Mouse (Mus musculus): ENCODE results near the gene Gm9732. TPM values are rescaled to one million over a fixed set of nuclear protein-coding genes. Genes with fewer than 3 reads are reported as not detected.
"Not testable (repeated sequence)": the region's sequence is repeated elsewhere in the genome, so short reads cannot be mapped to it uniquely, and the experiment has no call there.

Gm9732 gene
- not detected in 2 replicates for polyA plus RNA-seq (2014; fragmentation: Nextera tagmentation; extraction: Ambion mirVana)

DNA sequence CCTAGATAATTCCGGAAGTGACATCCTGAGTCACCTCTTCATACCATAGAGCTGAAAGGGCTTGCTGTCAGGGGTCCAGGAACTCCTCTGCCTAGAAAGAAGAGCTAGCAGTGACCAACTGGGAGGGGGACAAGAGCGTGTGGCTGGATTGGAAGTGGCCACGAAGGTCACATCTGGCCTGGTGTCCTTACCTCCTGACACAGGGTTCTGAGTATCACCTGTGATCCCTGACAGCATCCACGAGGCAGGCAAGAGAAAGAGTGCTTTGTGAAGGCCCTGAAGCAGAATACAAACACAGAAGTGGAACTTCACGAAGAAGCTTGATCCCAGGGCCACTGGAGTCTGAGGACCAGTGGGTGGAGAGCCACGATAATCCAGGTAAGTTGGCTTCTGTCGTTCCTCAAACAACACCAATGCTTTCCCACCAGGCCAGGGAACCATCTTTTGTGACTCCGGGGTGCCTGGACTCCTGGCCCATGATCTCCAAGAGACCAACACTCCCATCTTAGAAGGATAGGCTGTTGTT lies at the start of gene Gm9732:
Gm9732 (plus strand) TSS at position 51 of the 526 bp plus-strand sequence.
- not testable (repeated sequence) for ATAC-seq (ENCODE audit: insufficient number of reproducible peaks, insufficient read depth, low FRiP score, low read depth); H3K9me3 ChIP-seq (ENCODE audit: control insufficient read depth, low read depth, low read length); H3K9ac ChIP-seq (replicated peaks; ENCODE audit: low read depth, low read length); H3K36me3 ChIP-seq (ENCODE audit: control insufficient read depth, insufficient read depth, low read length); H3K4me3 ChIP-seq (ENCODE audit: low read depth, low read length); H3K27ac ChIP-seq (ENCODE audit: low read length); H3K27me3 ChIP-seq (ENCODE audit: control insufficient read depth, insufficient read depth, low read length); H3K4me1 ChIP-seq (ENCODE audit: control insufficient read depth, insufficient read depth, low read length); H3K4me2 ChIP-seq (replicated peaks; ENCODE audit: low read depth, low read length)
- 84% methylated on average over 8 of the region's 8 CpGs for WGBS

DNA sequence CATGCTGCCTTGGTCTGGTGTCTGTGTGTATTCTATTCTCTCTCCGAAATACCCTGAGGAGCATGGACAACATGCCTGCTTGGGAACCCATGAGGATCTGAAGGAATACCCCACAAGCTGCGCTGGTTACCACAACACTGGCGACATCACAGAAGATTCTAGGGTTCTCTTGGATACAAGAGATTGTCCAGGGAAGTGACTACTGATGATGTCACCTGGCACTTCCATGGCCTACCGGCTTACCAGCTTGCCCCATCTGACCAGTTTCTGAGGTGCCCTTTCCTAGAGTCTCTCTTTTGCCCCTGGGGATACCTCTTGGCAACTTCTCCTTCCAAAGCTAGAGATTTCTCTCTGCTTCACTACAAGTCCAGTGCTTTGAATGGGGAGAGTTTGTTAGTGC lies 39.6 kb upstream of the Gm9732 start, which contains the start of gene Gm8122:
Gm8122 (minus strand) TSS at position 101 of the 400 bp plus-strand sequence.
- H3K4me1 ChIP-seq (ENCODE audit: control insufficient read depth, insufficient read depth, low read length); H3K27me3 ChIP-seq (ENCODE audit: control insufficient read depth, insufficient read depth, low read length); H3K4me2 ChIP-seq (replicated peaks; ENCODE audit: low read depth, low read length); H3K36me3 ChIP-seq (ENCODE audit: control insufficient read depth, insufficient read depth, low read length); H3K9ac ChIP-seq (replicated peaks; ENCODE audit: low read depth, low read length); ATAC-seq (ENCODE audit: insufficient number of reproducible peaks, insufficient read depth, low FRiP score, low read depth); H3K27ac ChIP-seq (ENCODE audit: low read length); H3K4me3 ChIP-seq (ENCODE audit: low read depth, low read length); H3K9me3 ChIP-seq (ENCODE audit: control insufficient read depth, low read depth, low read length): not testable (repeated sequence)
- WGBS = 94% methylated on average over 3 of the region's 4 CpGs

DNA sequence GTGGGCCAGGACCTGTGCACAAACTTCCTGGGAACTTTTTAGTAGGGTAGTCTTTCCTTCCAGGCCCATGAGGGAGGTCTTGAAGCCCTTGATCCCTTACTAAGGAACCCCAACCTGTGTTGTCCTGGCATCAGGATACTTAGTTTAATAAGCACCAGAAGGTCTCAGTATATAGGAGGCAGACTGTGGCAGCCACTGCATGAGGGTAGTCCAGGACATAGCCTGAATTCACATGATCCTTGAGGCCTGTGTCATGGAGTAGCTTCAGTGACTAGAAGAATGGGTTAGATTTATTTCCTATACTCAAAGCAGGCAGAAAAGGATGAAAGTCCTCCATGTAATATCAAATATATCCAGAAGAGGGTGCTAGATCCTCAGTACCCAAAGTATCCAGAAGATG lies 37.1 kb upstream of the Gm9732 start:
- H3K4me1 ChIP-seq (ENCODE audit: control insufficient read depth, insufficient read depth, low read length); H3K4me2 ChIP-seq (replicated peaks; ENCODE audit: low read depth, low read length); H3K9me3 ChIP-seq (ENCODE audit: control insufficient read depth, low read depth, low read length); H3K36me3 ChIP-seq (ENCODE audit: control insufficient read depth, insufficient read depth, low read length); H3K27ac ChIP-seq (ENCODE audit: low read length); H3K27me3 ChIP-seq (ENCODE audit: control insufficient read depth, insufficient read depth, low read length); H3K9ac ChIP-seq (replicated peaks; ENCODE audit: low read depth, low read length); ATAC-seq (ENCODE audit: insufficient number of reproducible peaks, insufficient read depth, low FRiP score, low read depth); H3K4me3 ChIP-seq (ENCODE audit: low read depth, low read length): not testable (repeated sequence)

DNA sequence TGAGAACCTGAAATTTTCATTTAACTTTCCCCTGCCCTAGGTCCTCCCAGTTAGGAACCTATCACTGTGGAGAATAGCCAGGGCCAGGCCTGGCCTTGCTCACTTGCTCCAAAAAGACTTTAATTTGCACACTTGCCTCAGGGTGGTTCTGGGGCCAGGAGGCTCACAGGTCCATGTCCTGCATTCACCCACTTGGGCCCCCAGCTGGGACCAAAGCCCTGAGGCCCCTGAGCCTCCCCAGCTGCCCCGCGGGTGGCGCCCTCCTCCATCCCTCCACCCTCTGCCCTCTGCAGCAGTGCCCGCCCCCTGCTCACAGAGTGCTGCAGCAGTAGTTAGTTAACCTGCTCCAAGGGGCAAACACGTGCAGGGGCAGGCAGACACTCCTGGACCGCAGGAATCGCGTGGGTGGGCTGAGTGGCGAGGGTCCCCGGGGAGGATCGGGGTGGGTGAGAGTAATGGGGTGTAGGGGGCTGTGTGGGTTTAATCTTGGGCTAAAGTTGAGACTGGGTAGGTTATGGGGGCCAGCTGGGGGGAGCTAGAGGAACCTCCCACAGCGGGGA lies 25.1 kb upstream of the Gm9732 start:
- not testable (repeated sequence) for H3K9me3 ChIP-seq (ENCODE audit: control insufficient read depth, low read depth, low read length); H3K27ac ChIP-seq (ENCODE audit: low read length); H3K9ac ChIP-seq (replicated peaks; ENCODE audit: low read depth, low read length); ATAC-seq (ENCODE audit: insufficient number of reproducible peaks, insufficient read depth, low FRiP score, low read depth); H3K27me3 ChIP-seq (ENCODE audit: control insufficient read depth, insufficient read depth, low read length); H3K4me3 ChIP-seq (ENCODE audit: low read depth, low read length); H3K4me2 ChIP-seq (replicated peaks; ENCODE audit: low read depth, low read length); H3K36me3 ChIP-seq (ENCODE audit: control insufficient read depth, insufficient read depth, low read length); H3K4me1 ChIP-seq (ENCODE audit: control insufficient read depth, insufficient read depth, low read length)
- 17% methylated on average over 7 of the region's 12 CpGs for WGBS

DNA sequence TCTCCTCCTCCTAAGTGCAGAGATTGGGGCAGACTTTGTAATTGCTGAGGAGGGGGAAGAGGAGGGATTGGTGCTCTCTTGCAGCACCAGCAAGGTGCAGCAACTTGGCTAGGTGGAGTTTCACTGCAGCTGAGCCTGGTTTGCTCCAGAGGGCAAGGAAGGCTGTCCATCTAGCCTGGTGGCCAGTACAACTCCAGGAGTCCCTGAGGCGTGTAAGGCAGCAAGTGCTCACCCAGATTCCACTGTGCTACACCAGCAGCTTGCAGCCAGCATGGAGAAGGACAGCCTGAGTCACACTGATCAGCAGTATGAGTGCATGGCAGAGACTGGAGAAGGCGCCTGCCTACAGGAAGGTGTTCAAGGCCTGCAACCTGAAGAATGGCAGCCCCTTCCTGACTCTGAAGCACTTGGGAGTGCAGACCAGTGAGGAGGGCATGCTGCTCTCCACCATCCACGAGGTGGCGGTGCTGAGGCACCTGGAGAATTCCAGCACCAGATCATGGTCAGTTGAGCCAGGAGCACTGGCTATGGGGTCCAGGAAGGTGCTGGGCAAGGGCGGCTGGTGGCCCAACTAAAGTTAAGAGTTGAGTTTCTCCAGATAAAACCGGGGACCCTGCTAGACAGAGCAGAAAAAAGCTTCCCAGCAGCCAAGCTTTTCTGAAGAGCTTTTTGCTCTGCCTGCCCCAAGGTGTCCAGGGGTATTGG lies 24.1 kb upstream of the Gm9732 start:
- not testable (repeated sequence) for H3K4me3 ChIP-seq (ENCODE audit: low read depth, low read length); H3K4me1 ChIP-seq (ENCODE audit: control insufficient read depth, insufficient read depth, low read length); H3K9me3 ChIP-seq (ENCODE audit: control insufficient read depth, low read depth, low read length); ATAC-seq (ENCODE audit: insufficient number of reproducible peaks, insufficient read depth, low FRiP score, low read depth); H3K36me3 ChIP-seq (ENCODE audit: control insufficient read depth, insufficient read depth, low read length); H3K27ac ChIP-seq (ENCODE audit: low read length); H3K9ac ChIP-seq (replicated peaks; ENCODE audit: low read depth, low read length); H3K27me3 ChIP-seq (ENCODE audit: control insufficient read depth, insufficient read depth, low read length); H3K4me2 ChIP-seq (replicated peaks; ENCODE audit: low read depth, low read length)
- WGBS = 34% methylated on average over 5 of the region's 6 CpGs

DNA sequence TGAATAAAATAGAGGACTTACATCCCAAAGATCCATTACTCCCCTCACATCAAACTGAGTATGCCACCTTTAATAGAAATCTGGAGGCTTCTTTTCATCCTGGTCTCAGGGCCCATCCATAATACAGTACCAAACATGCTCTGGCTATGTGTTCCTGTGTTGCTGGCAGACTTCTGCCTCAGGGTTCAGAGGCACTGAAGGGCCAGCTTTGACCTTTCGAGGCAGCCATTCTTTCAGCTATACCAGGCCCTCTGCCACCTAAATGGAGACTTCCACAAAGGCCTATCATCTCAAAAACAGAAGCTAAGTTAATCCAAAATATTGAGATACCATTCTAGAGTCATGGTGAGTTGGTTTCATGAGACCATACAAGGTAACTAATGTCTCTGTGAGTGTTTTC lies 18.3 kb upstream of the Gm9732 start:
- ATAC-seq (ENCODE audit: insufficient number of reproducible peaks, insufficient read depth, low FRiP score, low read depth); H3K9ac ChIP-seq (replicated peaks; ENCODE audit: low read depth, low read length); H3K27me3 ChIP-seq (ENCODE audit: control insufficient read depth, insufficient read depth, low read length); H3K4me1 ChIP-seq (ENCODE audit: control insufficient read depth, insufficient read depth, low read length); H3K9me3 ChIP-seq (ENCODE audit: control insufficient read depth, low read depth, low read length); H3K4me3 ChIP-seq (ENCODE audit: low read depth, low read length); H3K4me2 ChIP-seq (replicated peaks; ENCODE audit: low read depth, low read length); H3K27ac ChIP-seq (ENCODE audit: low read length); H3K36me3 ChIP-seq (ENCODE audit: control insufficient read depth, insufficient read depth, low read length): not testable (repeated sequence)
- 83% methylated on average over 1 of the region's 1 CpGs for WGBS

DNA sequence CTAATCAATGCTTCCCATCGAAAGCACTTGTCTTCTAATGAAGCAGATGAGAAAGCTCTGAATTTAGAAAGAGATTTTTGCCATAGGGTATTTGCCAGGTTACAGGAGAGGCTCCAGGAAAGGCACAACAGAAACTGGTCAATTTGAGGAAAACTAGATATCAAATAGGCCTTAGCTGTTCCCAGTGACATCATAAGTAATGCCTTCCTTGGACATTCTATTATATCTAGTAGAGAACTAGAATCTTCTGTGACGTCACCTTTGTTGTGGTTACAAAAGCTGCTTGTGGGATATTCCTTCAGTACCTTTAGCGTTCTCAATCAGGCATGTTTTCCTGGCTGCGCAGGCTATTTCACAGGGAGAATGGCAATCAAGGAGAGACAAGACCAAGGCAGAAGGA lies 16.5 kb upstream of the Gm9732 start, which contains the start of gene Gm8126:
Gm8126 (plus strand) TSS at position 301 of the 400 bp plus-strand sequence.
- 94% methylated on average over 3 of the region's 4 CpGs for WGBS
- H3K27ac ChIP-seq (ENCODE audit: low read length); H3K4me1 ChIP-seq (ENCODE audit: control insufficient read depth, insufficient read depth, low read length); H3K4me2 ChIP-seq (replicated peaks; ENCODE audit: low read depth, low read length); H3K9me3 ChIP-seq (ENCODE audit: control insufficient read depth, low read depth, low read length); H3K4me3 ChIP-seq (ENCODE audit: low read depth, low read length); H3K36me3 ChIP-seq (ENCODE audit: control insufficient read depth, insufficient read depth, low read length); ATAC-seq (ENCODE audit: insufficient number of reproducible peaks, insufficient read depth, low FRiP score, low read depth); H3K27me3 ChIP-seq (ENCODE audit: control insufficient read depth, insufficient read depth, low read length); H3K9ac ChIP-seq (replicated peaks; ENCODE audit: low read depth, low read length): not testable (repeated sequence)

DNA sequence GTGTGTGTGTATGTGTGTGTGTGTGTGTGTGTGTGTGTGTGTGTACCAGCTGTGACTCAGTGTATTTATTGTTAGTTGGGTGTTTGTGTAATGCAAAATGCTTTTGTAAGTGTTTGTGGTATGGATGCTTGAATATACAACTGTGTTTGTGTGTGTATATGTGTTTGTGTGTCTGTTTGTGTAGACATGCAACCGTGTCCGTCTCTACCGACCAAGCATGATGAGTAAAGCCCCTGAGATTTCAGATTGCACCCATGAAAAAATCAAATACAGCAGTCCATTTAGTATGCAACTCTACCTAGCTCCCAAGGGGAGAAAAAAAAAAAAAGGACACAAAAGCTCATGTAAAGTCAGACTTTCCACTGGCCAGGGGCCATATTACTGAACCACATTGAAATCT lies 11.4 kb upstream of the Gm9732 start:
- H3K4me3 ChIP-seq (ENCODE audit: low read depth, low read length); H3K27me3 ChIP-seq (ENCODE audit: control insufficient read depth, insufficient read depth, low read length); H3K36me3 ChIP-seq (ENCODE audit: control insufficient read depth, insufficient read depth, low read length); H3K9ac ChIP-seq (replicated peaks; ENCODE audit: low read depth, low read length); H3K4me1 ChIP-seq (ENCODE audit: control insufficient read depth, insufficient read depth, low read length); H3K27ac ChIP-seq (ENCODE audit: low read length); ATAC-seq (ENCODE audit: insufficient number of reproducible peaks, insufficient read depth, low FRiP score, low read depth); H3K4me2 ChIP-seq (replicated peaks; ENCODE audit: low read depth, low read length); H3K9me3 ChIP-seq (ENCODE audit: control insufficient read depth, low read depth, low read length): not testable (repeated sequence)
- WGBS = 82% methylated on average over 3 of the region's 3 CpGs
